Mouse (Mus musculus) thymus, adult 2 months (tissue): ENCODE measurements at regions not wholly inside any gene's neighbourhood (a gene's known extent, or its start where the extent isn't known, plus 50 kb on each side); places are given as distances from the start of the nearest gene placed in this dataset.

Source experiments
- CTCF ChIP-seq: fragments of 200-500 bp; IDR thresholded peaks from 2 replicates; pipeline ENCODE4 v1.5.1; 2012; ENCODE audit warnings: mild to moderate bottlenecking, control low read depth, low read length, moderate library complexity, borderline replicate concordance; ENCODE audit not compliant: control insufficient read depth, poor library complexity, insufficient read depth; ENCODE audit errors: extremely low read depth
- POLR2A ChIP-seq: fragments of 200-500 bp; IDR thresholded peaks from 2 replicates; pipeline ENCODE4 v1.6.1; 2012; ENCODE audit warnings: mild to moderate bottlenecking, low read length, control low read depth, moderate library complexity; ENCODE audit not compliant: control insufficient read depth, poor library complexity, insufficient read depth; ENCODE audit errors: extremely low read depth

DNA sequence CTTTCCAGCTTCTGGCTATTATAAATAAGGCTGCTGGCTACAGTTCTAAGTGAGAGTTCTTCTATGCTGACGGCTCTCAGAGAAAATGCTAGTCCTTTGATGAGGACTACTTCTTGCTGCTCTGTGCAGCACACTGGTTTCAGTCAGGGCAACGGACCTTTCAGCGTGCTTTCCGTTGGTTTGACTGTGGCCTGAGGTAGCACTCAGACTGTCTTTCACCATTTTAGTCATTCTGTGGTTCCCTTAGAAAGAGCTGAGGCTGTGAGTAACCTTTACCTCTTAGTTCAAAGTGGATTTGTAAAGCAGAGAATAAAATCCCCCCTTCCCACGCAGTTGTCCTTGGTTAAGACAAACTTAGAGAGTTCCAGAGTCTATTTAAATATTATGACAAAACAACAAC lies 110.0 kb upstream of the Cdkn2b start:
- no peak for TF ChIP-seq CTCF
- no peak for TF ChIP-seq POLR2A
